Mouse (Mus musculus) E14TG2a.4 (cell line): ENCODE measurements around the gene Cdk17.

Experiments
- CTCF ChIP-seq: conservative IDR thresholded peaks from 2 replicates; pipeline ENCODE4 v1.5.1; 2014; ENCODE audit warnings: low read length
- NANOG ChIP-seq: IDR thresholded peaks from 2 replicates; pipeline ENCODE4 v1.6.1; 2014; ENCODE audit warnings: borderline replicate concordance, low read length, mixed read lengths
- POU5F1 ChIP-seq: IDR thresholded peaks from 2 replicates; pipeline ENCODE4 v1.6.1; 2014; ENCODE audit warnings: low read length, borderline replicate concordance

- TF ChIP-seq NANOG (no peak), CTCF (no peak), POU5F1 (no peak)
Measured at GRCm38 (mm10) chr10:93244209-93244705, 83.6 kb downstream of the Cdk17 start.
